Mouse (Mus musculus): ENCODE measurements around the gene Abraxas1.

The Abraxas1 gene

DNA sequence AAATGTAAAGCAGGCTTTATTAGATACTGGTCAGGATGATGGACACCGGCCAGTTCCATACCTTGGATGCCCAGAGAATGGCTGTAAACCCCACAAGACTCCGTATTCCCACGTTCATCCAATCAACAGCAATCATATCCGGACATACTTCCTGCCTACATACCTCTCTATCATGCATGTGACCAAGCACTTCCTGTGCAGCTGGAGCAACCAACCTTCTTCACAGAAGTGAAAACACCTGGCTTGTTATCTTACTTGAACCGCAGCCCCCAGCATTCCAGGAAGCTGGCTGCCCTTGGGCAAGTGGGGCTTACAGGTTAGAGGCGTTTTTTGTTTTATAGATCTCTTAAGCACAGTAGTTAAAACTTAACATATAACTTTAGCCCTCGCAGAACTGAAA, 2.1 kb upstream of the Abraxas1 start:
- no peak for DNase-seq (ENCODE audit: low spot score in 2 of 2)

DNA sequence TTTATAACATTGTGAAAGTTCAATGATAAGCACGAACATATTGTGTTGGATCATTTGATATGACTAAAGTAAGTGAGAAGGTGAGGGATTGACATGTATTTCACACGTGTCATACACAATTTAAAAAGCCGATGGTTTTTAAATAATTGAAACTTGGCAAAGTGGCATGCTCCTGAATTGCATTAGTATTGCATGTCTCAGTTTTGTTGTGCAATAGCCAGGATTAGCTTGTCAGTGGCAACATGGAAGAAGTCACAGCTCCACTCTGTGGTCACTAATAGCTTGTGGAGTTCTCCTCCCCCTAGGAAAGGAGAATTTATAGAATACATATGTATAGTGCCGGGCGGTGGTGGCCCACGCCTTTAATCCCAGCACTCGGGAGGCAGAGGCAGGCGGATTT, 610 bp upstream of the Abraxas1 start:
- DNase-seq (ENCODE audit: low spot score in 2 of 2) = no peak

DNA sequence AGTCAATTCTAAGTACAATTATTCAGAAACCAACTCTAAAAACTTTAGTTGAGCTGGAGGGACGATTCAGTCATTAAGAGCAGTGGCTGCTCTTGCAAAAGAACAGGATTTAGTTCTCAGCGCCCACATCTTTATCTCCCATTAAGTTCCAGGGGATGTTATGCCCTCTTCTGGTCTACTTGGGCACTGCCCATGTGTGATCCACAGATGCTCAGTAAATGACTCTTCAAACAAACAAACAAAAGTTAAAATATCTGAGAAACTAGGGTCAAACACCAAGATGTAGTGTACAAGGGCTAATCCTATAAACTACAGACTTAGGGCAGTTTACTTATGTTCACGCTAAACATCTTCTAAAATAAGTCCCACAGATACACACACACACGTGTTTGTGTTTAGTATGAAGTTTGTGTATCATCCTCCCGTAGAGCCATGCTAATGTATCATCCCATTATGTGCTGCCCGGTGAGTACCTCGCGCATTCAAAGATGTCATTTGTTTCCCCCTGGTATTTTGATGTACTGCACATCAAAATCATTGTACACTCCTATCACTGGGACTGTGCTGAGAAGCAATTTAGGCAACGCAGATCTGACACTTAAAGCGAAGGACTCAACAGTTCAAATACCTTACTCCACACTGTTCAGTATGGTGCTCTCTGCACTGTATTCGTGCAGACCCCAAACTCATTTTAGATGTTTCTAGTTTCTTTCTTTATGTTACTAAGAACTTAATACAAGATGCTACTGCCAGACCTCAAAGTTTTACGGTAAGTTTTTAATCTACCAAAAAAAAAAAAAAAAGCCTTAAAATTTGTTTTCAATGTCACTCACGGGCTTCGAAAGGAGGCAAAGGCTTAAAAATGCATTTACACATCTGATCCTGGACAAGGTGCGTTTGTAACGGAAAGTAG, 941 bp downstream of the Abraxas1 start:
- DNase-seq (ENCODE audit: low spot score in 2 of 2) = no peak

DNA sequence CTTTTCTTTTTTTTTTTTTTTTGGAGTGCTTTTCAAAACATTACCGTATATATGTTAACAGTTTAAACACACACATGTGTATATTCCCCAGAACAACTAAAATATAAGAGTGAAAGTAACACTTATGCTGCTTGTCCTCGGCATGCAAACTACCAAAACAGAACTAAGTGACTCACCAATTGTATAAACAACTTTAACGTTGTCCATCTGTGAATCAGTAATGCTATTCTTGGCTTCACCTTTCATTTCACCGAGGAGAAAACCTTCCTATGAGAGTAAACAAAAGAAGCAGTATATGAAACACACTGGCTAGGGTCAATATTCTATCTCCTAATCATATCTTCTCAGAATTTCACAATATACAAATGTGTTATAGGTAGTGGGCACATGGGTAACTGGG, 2.4 kb downstream of the Abraxas1 start:
- DNase-seq (ENCODE audit: low spot score in 2 of 2) = no peak

DNA sequence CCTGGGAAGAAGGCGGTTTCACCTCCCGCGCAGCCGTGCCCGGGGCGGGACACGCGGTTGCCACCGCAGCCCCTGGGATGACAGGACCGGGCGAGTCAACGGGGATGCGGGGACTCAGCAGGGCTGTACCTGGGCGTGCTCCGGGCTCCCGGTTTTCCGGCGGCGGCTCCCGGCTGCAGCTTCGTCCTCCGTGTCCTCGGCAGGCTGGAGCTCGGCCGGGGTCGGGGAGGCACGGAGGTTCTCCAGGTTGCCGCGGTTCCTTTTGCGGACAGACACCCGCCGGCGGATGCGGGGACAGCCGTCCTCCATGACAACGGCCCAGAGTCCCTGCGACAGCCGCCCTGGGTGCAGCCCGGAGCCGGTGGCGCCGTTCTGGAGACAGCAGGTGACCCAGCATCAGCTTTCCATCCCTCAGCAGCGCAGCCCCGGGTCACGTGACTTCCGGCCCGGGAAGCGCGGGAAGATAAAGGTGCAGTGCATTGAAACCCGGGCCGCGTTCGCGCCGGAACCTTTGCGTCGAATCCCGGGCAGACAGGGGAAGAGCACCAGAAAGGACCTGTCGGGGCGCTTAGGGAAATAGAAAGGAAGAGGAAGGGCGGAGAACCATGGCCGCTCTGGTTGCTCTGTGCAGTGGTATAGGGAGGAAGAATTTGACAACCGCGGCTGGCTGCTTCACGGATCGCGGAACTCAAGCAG, 22.5 kb downstream of the Abraxas1 start, which contains the start of the genes Helq and Mrps18c:
Gene Helq, minus strand, starts transcription at position 434 of the 696 bp plus-strand sequence.
Gene Mrps18c, plus strand, starts transcription at position 463 of the 696 bp plus-strand sequence.
- peak; percentile 67 to 81 for DNase-seq (ENCODE audit: low spot score in 2 of 2)

DNA sequence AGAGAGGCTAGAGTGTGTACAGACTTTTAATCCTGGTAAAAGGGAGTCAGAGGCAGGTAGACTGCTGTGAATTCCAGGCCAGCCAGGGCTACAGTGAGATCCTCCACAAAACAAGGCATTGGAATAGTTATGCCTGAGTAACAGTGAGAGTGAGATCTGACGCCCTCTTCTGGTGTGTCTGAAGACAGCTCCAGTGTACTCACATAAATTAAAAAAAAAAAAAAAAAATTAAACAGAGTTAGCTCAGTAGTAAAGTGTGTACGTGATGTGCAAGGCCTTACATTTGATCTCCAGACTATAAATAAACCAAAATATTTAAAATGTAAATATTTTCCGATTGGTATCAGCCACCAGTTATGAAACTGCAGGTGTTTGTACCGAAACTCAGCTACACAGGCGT, 26.7 kb downstream of the Abraxas1 start:
- DNase-seq (ENCODE audit: low spot score in 2 of 2) = no peak

DNA sequence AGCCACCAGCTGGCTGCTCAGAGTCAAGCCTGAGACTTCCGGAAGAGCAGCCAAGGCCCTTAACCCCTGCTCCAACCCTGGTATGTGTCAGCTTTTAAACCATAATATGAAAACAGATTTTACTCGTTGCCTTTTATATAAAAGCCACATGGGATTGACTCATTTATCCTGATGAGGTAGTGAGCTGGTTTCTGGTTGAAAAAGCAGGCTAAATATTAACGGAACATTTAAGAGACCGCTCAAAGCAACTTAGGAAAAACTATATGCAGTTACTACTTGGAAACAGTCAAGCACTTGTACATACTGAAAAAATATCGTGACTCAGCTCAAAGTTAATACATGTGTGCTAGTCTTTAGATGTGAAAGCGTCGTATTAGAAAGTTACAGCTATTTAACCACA, 28.5 kb downstream of the Abraxas1 start:
- no peak for DNase-seq (ENCODE audit: low spot score in 2 of 2)

DNA sequence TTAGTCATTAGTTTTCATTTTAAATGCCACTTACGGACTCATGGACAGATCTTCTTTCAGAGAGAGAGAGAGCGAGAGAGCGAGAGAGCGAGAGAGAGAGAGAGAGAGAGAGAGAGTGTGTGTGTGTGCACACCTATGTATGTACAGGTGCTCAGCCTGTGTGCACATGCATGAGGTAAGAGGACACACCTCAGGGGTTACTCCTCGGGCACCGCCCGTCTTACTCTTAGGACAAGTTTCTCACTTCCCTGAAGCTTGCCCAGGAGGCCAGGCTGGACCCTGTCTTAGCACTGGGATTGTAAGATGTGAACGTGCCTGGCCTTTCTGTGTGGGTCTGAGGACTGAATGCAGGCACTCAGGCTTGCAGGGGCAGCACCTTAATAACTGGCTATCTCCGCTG, 33.2 kb downstream of the Abraxas1 start:
- no peak for DNase-seq (ENCODE audit: low spot score in 2 of 2)

DNA sequence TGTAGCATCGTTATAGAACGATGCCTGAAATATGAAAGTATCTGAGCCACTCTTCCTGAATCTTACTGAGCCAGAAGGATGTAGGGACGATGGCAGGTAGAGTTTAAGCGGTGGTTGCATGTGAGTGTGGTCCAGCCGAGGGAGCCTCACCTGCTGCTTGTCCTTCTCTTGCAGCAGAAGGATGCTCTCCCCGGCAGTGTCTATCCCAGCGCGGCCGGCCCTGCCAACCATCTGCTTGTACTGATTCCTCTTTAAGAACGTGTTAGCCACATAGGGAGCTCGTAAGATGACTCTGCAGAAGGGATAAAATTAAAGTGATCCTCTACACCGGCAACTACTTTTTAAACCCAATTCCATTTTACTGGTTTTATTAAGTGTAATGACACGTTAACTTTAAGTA, 41.8 kb downstream of the Abraxas1 start:
- no peak for DNase-seq (ENCODE audit: low spot score in 2 of 2)

DNA sequence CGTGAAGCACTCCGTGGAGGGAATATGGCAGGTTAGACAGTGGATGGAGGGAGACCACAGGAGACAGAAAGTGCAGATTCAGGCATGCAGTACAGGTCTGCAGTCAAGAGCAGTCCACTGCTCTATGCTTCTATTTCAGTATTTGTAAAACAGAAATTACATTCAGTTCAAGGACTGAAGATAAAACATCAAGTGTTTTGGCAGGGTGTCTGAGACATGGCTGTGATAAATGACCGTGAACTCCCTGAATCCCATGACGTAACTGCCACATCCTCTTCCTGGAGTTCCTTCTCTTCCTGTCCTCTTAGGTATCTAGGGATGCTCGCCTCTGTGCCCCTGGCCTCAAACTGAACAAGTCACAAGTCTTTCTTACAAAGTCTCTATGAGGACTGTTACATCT, 43.9 kb downstream of the Abraxas1 start:
- no peak for DNase-seq (ENCODE audit: low spot score in 2 of 2)

DNA sequence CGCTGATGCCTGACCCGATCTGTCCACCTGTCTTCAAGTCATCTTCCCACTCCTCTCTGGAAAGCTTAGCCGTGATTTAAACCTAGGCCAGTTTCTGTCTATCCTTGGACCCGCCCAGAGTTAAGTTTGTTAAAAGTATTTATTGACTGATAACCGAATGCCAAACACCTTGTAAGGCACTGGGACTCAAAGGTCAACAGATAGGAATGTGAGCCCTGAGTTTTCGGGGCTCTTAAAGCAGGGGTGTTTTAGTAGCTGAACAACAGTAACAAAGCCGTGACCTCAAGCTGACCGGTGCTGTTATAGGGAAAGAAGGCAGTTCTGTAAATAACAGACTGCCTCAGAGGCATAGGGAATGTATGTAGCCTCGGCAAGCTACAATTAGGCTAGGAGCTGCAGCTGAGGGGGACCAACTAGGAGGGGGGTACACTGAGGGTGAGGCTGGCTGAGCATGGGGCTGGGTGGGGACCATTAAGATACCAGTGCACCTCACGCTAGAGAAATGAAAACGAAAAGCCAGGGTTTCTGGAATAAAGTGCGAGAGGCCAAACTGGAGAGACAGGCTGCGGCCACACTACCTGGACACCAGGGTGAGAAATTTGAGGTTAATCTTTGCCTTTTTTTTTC, 44.9 kb downstream of the Abraxas1 start:
- no peak for DNase-seq (ENCODE audit: low spot score in 2 of 2)

DNA sequence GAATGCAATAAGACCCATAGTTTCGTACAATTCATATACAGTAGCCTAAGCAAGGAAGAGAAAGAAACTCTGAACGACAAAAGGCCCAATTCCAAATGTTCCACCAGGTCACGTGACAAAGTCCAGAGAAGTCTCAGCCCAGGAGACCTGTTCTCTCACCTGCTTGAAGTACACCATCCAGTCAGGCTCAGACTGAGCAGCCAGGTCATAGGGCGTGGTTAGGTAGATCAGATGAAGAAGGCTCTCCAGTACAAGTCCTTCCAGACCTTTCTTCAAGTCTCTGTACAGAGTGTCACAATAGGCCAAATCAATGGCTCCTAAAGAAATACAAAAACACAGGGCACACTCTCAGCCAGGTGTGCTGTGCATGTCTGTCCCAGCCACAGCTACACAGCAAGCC, 49.2 kb downstream of the Abraxas1 start:
- DNase-seq (ENCODE audit: low spot score in 2 of 2) = no peak

DNA sequence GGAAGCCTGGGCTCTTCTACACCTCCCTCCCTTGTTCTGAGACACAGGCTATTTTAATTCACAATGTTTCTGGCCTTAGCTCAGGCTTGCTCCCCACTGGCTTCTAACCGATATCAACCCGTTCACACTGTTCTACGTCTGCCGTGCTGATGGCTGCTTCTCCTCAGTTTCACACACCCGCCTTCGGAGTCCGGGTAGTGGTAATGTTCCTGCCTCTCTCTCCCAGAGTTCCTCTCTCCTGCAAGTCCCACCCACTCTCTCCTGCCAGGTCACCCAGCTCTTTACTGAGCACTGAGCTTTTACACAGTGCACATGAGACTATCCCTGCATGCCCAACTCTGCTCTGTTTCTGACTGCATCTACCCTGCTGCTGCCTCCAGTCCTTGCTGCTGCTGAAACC, 54.7 kb downstream of the Abraxas1 start:
- DNase-seq (ENCODE audit: low spot score in 2 of 2) = no peak

DNA sequence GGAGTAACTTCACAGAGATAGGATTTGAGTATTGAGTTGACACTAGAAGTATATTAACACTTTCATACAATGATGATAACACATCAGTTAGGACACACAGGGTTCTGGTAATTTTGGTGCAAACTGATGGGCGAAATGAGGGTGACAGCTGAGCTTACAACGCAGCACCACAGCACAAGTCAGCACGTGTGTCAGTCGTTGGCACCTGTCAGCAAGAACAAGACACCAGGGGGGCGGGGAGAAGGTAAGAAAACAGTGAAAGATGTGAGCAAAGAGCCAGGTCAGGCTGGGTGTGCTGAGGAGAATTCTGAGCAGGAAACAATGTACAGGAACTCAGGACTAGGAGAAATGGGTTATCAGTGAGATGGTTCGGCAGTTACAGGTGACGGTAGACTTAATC, 59.0 kb downstream of the Abraxas1 start:
- no peak for DNase-seq (ENCODE audit: low spot score in 2 of 2)

DNA sequence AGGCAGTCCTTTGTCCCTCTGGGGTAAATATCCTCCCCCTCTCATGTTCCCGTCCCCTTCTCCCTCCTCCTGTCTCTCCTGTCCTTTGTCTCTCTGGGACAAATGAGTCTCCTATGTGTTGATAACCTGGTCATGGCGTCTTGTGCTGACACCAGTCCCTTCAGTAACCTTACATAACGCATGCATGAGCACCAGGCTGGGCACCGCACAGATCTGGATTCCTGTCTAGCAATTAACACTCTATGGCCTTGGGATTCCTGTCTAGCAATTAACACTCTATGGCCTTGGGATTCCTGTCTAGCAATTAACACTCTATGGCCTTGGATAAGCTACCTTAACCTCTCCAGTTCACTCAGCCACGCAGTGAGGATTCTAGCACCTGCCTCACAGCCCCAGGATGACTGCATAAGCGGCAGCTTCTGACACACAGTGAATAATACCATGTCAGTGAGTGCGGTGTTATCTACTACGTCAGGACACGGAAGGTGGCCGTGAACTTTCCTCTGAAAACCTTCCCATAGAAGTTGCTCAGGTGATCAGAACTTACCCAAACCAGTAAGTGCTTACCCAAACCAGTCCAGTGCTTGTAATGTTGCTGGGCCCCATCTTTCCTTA, 60.6 kb downstream of the Abraxas1 start:
- no peak for DNase-seq (ENCODE audit: low spot score in 2 of 2)

DNA sequence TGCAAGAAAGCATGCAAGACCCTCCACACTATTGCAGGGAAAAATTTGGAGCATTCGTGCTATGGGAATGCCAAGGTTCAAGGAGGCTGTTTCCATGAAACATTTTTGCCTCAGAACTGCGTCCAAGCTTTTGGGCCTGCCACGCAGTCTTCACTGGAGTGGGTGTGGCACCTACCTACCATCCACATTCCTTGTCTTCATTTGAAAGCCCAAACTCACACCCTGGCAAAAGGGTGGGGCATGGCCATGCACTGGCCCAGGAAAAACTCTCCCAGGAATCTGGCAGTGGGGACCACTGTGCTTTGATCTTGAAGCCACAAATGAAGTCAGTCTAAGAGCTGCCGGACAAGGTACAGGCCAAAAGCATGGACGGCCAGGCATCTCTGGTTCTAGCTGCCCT, 62.6 kb downstream of the Abraxas1 start:
- no peak for DNase-seq (ENCODE audit: low spot score in 2 of 2)

All from natural killer cell, adult 2 months (primary cell).